Mouse (Mus musculus) spleen, postnatal 36 days (tissue): ENCODE data around the gene 9130213A22Rik.

Experiments used
- DNase-seq, 2 experiments: peaks; one replicate each; pipeline ENCODE4 v3.0.0; 2022; ENCODE audit warnings: low spot score in 2 of 2, mixed read lengths in 1 of 2

The 9130213A22Rik gene

GRCm38 (mm10) chr11:69074776-69075069, 47.7 kb downstream of the 9130213A22Rik start:
- no peak for DNase-seq

- DNase-seq: no peak
These were observed 48.2 kb downstream of the 9130213A22Rik start for GRCm38 (mm10) chr11:69073951-69074775.

- peak; percentile 83 to 92 for DNase-seq
These were observed 49.1 kb downstream of the 9130213A22Rik start for GRCm38 (mm10) chr11:69073065-69073888.

GRCm38 (mm10) chr11:69072666-69073064, 49.7 kb downstream of the 9130213A22Rik start:
- no peak for DNase-seq

- no peak for DNase-seq
These were observed 50.2 kb downstream of the 9130213A22Rik start for GRCm38 (mm10) chr11:69072234-69072633.

GRCm38 (mm10) chr11:69071262-69071661, 51.1 kb downstream of the 9130213A22Rik start:
- no peak for DNase-seq

- peak; percentile 94 to 95 for DNase-seq
These were observed 51.7 kb downstream of the 9130213A22Rik start, which contains the start of gene Tmem107 for GRCm38 (mm10) chr11:69070590-69071222. Tmem107 (plus strand) TSS chr11:69070806.

GRCm38 (mm10) chr11:69070093-69070492, 52.3 kb downstream of the 9130213A22Rik start:
- DNase-seq: no peak
